Mouse (Mus musculus) fibroblast of lung, adult 2 months (primary cell): ENCODE measurements around the gene Nup188.

Experiments
- DNase-seq: peaks from one replicate; pipeline ENCODE4 v3.0.0-alpha.2; 2011; ENCODE audit warnings: low read depth

The Nup188 gene

DNA sequence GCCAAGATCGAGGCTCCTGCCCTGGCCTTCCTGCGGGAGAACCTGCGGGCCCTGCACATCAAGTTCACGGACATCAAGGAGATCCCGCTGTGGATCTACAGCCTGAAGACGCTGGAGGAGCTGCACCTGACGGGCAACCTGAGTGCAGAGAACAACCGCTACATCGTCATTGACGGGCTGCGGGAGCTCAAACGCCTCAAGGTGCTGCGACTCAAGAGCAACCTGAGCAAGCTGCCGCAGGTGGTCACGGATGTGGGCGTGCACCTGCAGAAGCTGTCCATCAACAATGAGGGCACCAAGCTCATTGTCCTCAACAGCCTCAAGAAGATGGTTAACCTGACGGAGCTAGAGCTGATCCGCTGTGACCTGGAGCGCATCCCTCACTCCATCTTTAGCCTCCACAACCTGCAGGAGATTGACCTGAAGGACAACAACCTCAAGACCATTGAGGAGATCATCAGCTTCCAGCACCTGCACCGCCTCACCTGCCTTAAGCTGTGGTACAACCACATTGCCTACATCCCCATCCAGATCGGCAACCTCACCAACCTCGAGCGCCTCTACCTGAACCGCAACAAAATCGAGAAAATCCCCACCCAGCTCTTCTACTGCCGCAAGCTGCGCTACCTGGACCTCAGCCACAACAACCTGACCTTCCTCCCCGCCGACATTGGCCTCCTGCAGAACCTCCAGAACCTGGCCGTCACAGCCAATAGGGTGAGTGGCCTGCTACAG lies 29.4 kb upstream of the Nup188 start:
- no peak for DNase-seq

DNA sequence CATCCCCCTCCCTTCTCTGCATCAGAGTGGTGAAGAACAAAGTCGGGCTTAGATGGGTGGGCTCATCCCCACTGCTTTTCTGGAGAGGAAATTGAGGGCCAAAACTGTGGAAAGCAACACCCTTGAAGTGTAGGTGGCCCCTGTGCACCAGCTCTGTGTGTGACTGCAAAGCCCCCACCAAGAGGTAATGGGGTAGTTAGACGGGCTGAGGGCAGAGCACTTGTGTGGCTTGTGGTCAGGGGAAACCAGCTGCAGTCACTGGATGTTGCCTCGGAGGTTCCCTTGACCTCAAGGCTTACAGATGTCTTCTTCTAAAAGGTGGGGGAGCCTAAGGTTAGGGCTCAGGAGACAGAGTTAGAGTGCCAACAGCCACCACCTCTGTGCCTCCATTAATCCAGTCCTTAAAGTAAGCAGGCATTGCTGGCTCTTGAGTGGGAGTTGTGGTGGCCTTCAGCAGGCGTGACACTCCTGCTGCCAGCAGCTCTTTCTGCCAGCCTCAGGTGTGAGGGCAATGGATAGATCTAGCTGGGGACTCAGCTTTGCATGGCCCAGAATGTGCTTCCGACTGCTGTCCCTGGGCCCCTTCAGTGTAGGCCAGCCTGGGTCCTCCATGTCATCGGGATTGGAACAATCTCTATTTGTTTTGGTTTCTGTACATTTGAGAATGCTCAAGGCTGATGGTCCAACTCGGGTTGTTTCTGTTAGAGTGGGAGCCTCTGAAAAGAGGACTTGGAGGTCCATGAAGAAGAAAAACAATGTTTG lies 28.3 kb upstream of the Nup188 start:
- DNase-seq, result no peak

- no peak for DNase-seq
Measured at GRCm38 (mm10) chr2:30258600-30258999, 27.6 kb upstream of the Nup188 start.

GRCm38 (mm10) chr2:30259131-30260064 lies 26.8 kb upstream of the Nup188 start:
- DNase-seq, result no peak

DNA sequence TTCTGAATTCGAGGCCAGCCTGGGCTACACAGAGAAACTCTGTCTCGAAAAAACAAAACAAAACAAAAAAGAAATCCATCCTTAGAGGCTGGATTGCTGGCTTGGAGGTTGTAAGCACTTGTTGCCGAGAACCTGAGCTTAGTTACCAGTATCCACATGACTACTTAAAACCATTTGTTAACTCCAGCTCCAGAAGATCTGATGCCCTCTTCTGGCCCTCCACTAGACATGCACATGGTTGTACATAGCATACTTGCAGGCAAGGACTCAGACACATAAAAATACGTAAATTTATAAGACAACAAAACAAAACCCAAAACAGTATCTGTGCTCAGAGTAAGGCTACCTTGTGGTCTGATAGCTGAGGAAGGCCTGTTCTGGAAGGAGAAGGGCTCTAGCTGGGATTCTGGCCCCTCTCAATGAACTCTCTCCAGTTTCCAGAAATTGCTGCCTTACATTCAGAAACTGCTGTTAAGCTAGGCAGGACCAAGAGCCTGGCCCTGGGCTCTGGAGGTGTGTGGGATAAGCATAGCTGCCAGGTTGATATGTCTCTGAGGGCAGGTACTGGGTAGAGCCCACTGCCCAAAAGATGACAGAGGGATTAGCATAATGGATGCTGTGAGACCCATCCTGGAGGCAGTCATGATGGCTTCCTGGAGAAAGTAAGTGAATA lies 25.0 kb upstream of the Nup188 start:
- no peak for DNase-seq

DNA sequence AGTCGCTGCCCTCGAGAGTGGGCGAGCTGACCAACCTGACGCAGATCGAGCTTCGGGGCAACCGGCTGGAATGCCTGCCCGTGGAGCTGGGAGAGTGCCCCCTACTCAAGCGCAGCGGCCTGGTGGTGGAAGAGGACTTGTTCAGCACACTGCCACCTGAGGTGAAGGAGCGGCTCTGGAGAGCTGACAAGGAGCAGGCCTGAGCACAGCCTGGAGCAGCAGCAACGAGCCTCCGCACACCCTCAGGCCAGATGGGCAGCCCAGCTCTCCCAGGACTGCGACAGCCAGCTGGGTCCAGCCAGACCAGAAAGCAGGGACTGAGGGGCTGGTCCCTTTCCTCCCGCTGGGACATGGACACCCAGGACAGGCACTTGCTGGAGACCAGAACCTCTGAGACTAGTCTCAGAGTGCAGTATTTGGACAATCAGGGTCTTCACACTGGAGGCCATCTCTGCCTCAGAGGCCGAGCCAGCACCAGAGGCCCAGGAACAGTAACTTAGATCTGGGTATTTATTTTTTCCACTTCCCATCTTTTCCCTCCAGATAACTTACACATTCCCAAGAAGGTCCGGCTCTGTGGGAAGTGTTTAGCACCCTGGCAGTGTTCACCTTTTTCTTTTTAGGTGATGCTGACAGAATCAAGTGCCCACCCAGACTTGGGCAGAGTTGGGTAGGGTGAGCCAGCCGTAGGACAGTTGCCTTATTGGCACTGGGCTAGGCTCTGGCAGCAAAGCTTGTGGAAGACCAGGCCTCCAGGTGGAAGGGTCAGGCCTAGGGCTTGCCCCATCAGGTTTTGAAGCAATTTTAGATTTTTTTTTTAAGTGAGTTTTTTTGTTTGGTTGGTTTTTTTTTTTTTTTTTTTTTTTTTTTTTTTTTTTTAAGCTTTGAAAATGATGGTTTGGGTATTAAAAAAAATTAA lies 24.0 kb upstream of the Nup188 start:
- DNase-seq, result no peak

GRCm38 (mm10) chr2:30262840-30263441 lies 23.3 kb upstream of the Nup188 start:
- no peak for DNase-seq

DNA sequence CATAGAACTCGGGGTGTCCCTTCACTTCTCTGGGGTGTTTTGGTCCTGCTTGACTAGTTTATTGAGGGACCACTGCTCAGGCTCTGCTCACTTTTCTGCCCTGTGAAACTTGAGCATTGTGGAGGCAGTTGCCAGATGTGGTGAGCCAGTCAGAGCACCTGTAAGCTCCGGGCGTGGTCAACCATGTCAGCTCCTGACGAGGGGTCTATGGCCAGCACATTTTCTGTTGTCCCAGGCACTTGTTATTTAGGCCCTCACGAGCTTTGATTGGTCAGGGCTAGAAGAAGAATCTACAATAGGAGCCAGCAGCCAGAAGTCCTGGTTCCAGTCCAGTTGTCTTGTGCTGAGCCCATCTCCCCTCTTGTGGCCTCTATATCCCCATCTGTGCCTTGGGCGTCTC lies 22.4 kb upstream of the Nup188 start:
- no peak for DNase-seq

GRCm38 (mm10) chr2:30264671-30265519 lies 21.3 kb upstream of the Nup188 start:
- no peak for DNase-seq

DNA sequence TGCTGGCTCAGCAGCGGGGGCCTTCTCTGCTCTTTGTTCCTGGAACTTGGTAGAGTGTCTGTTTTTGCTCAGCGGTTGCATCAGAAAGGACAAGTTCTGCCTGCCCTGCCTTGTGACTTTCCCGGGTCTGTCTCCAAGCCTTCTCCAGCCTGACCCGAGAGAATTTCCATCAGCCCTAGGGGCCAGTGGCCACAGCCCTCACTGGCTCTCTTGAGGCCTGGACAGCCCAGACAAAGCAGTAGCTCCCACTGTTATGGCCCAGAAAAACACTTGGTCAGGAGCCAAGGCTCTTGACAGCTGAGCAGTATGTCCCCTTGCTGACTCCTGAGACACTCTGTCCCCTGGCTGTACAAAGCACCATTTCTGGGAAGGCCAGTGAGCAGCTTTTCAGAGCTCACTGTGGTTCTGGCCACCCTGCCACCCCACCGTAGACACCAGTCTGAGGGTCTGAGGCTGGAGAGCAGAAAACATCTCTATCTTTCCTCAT lies 20.4 kb upstream of the Nup188 start, which contains the start of gene Phyhd1:
Phyhd1 (plus strand) TSS at position 437 of the 487 bp plus-strand sequence.
- peak; percentile 79 for DNase-seq

DNA sequence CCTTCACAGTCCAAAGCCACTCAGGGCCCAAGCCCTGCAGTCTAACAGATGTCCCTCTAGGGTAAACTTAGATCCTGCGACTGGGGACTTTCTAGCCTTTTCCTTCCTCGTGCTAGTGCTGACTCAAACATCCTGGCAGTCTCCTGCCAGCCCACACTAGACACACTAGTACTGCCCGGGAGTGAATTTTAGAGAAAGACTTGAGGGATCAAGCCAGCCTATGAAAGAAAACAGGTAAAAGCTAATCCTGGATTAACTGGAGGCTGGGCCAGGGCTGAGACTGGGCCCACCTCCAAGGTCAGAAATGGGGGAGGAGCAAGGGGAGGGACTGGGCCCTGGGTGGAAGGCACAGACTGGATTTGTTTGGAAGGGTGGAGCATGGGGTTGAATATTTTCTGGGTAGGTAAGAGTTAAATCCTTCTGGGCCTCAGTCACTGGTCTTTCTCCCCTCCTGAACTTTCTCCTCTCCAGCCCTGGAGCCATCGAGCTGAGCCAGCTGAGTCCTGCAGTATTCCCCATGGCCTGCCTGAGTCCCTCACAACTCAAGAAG lies 19.7 kb upstream of the Nup188 start:
- DNase-seq, result peak; percentile 88

DNA sequence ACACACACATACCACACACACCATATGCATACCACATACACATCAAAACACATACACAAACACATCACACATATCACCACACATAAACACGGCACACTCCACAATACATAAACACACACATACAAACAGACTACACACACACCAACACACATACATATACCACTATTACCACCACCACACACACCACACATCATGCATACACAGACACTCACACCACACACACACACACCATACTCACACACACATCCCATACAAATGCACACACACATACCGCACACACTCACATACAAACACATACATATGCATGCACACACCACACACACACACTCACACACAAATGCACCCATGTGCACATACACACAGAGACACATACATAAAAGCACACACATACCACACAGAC lies 18.7 kb upstream of the Nup188 start:
- DNase-seq, result no peak

- no peak for DNase-seq
Measured at GRCm38 (mm10) chr2:30268371-30268770, 17.8 kb upstream of the Nup188 start.

DNA sequence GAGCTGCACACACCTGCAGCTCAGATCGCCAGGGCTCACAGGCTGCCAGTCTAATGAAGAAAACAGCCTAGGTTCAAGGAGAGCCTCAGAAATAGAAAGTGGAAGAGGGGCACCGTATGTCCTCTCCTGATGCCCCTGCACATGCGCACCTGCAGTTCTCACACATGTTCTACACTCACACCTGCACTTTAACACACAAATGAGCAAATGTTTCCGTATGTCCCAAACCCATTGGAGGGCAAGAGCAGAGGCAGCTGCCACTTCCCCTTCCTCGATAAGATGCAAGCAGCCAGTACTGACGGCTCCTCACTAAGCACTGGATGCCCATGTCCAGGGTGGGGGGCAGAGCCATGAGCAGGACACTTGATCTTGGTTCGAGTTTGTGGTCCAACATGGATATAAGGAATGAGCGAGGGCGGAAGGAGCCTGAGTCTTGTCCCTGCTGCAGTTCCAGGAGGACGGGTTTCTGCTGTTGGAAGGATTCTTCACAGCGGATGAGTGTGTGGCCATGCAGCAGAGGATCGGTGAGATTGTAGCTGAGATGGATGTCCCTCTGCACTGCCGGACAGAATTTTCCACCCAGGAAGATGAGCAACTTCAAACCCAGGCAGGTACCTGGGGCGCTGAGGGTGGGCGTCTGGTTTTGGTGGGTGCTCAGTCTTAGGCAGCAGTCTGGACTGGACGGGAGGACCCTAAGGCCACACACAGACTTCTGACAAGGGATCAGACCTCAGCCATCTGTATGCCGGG lies 16.8 kb upstream of the Nup188 start:
- no peak for DNase-seq

DNA sequence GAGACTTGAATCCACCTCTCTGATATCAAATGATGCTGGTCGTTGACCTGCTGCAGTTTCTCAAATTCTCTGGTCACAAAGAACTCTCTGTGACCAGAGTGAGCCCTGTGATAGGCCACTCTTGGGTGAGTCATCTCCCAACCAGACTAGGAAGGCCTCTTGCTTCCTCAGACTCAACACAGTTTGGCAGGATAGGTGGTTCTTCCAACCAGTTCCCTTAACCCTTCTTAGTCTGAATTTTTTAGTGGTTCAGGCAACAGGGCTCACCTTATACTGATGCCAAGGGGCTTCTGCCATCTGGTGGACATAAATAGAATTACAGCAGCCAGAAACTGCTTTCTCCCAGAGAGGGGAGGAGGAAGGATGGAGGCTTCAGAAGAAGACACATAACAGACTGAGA lies 16.1 kb upstream of the Nup188 start:
- peak; percentile 89 for DNase-seq

- no peak for DNase-seq
Measured at GRCm38 (mm10) chr2:30280743-30281142, 5.5 kb upstream of the Nup188 start, which contains the start of gene Gm28038. Gm28038 (plus strand) TSS chr2:30281043.

GRCm38 (mm10) chr2:30281651-30282050 lies 4.5 kb upstream of the Nup188 start:
- DNase-seq, result no peak

GRCm38 (mm10) chr2:30283193-30283592 lies 3.0 kb upstream of the Nup188 start:
- DNase-seq, result no peak
